Mouse (Mus musculus) myocyte (in vitro differentiated cells): Measurements from ENCODE around the gene Mprip. TPM values are rescaled to one million over a fixed set of nuclear protein-coding genes. Genes with fewer than 3 reads are reported as not detected.
"Not testable (repeated sequence)": the region's sequence is repeated elsewhere in the genome, so short reads cannot be mapped to it uniquely, and the experiment has no call there.

Experiments used
- H3K27me3 ChIP-seq: one replicate; pipeline ENCODE4 v1.6.1; 2011; ENCODE audit not compliant: control insufficient read depth, insufficient read depth, insufficient read length
- H3K36me3 ChIP-seq: one replicate; pipeline ENCODE4 v1.6.1; 2011; ENCODE audit not compliant: control insufficient read depth, insufficient read depth
- H3K4me2 ChIP-seq: one replicate; pipeline ENCODE4 v1.6.1; 2011; ENCODE audit warnings: low read depth, control low read depth
- H3K4me3 ChIP-seq: one replicate; pipeline ENCODE4 v1.5.1; 2011; ENCODE audit warnings: mild to moderate bottlenecking, control low read depth, moderate library complexity
- H3K79me2 ChIP-seq: one replicate; pipeline ENCODE4 v1.6.1; 2011; ENCODE audit not compliant: control insufficient read depth, insufficient read depth
- H3ac ChIP-seq: one replicate; pipeline ENCODE4 v1.6.1; 2011; ENCODE audit not compliant: control insufficient read depth, insufficient read length
- CEBPB ChIP-seq: IDR thresholded peaks from 2 replicates; pipeline ENCODE4 v1.6.1; 2011; ENCODE audit warnings: mild to moderate bottlenecking, moderate library complexity; ENCODE audit not compliant: poor library complexity, insufficient read depth, severe bottlenecking
- E2F4 ChIP-seq: IDR thresholded peaks from one replicate; pipeline ENCODE4 v1.6.1; 2011; ENCODE audit warnings: mild to moderate bottlenecking, control low read depth, moderate library complexity; ENCODE audit not compliant: insufficient read depth
- MAX ChIP-seq: IDR thresholded peaks from one replicate; pipeline ENCODE4 v1.6.1; 2011; ENCODE audit warnings: low read depth, mild to moderate bottlenecking, control low read depth
- MYOD1 ChIP-seq, 3 experiments: IDR thresholded peaks; one replicate each; pipeline ENCODE4 v1.6.1; 2011; ENCODE audit warnings: control low read depth in 2 of 3, low read depth in 2 of 3, mild to moderate bottlenecking in 2 of 3, moderate library complexity in 1 of 3; ENCODE audit not compliant: insufficient read length in 2 of 3, control insufficient read depth in 1 of 3
- MYOG ChIP-seq, 3 experiments: IDR thresholded peaks; one replicate each; pipeline ENCODE4 v1.6.1; 2011; ENCODE audit warnings: control low read depth in 2 of 3, low read depth in 2 of 3, mild to moderate bottlenecking in 2 of 3; ENCODE audit not compliant: insufficient read length in 2 of 3, control insufficient read depth in 1 of 3, insufficient read depth in 1 of 3
- POLR2A ChIP-seq: IDR thresholded peaks from one replicate; pipeline ENCODE4 v1.6.1; 2011; ENCODE audit warnings: low read depth, mild to moderate bottlenecking, control low read depth, moderate library complexity; ENCODE audit not compliant: insufficient read length
- POLR2AphosphoS2 ChIP-seq: IDR thresholded peaks from one replicate; pipeline ENCODE4 v1.6.1; 2011; ENCODE audit warnings: low read depth, control low read depth; ENCODE audit not compliant: insufficient read length
- REST ChIP-seq: IDR thresholded peaks from one replicate; pipeline ENCODE4 v1.6.1; 2011; ENCODE audit warnings: mild to moderate bottlenecking, control low read depth, moderate library complexity; ENCODE audit not compliant: insufficient read depth, insufficient read length
- SRF ChIP-seq: IDR thresholded peaks from one replicate; pipeline ENCODE4 v1.6.1; 2011; ENCODE audit warnings: low read depth; ENCODE audit not compliant: control insufficient read depth, insufficient read length
- TCF12 ChIP-seq: IDR thresholded peaks from one replicate; pipeline ENCODE4 v1.6.1; 2011; ENCODE audit warnings: mild to moderate bottlenecking, control low read depth; ENCODE audit not compliant: poor library complexity, insufficient read depth, severe bottlenecking
- TCF3 ChIP-seq: IDR thresholded peaks from one replicate; pipeline ENCODE4 v1.6.1; 2011; ENCODE audit warnings: low read depth, control low read depth; ENCODE audit not compliant: insufficient read length
- USF1 ChIP-seq: IDR thresholded peaks from one replicate; pipeline ENCODE4 v1.6.1; 2011; ENCODE audit warnings: low read depth, mild to moderate bottlenecking, control low read depth, moderate library complexity
- polyA plus RNA-seq: library from polyadenylated mRNA; unstranded; fragments of >200 nt; fragmentation: generic; extraction: Trizol; gene quantifications from one replicate; pipeline ENCODE4 v1.2.1, GENCODE M21; 2012; ENCODE audit warnings: missing spikeins

Mprip gene
- polyA plus RNA-seq, result 191 TPM

DNA sequence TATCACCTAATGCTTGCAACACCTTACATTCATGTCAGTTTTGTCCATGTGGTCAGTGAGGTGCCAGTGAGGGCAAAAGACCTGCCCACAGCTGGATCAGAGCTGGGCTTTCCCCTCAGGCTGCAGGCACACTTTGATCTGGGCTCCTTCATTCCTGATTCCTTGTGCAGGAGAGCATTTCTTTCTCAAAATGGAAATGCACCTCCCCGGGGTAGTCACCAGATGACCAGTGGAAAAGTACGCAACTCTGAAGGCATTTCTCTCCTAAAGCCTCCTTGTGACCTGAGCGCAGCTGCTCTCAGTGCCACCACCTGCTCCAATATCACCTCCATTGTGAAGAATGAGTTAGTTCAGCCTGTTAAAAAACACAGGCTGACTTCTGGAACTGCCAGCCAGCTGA is at the start of gene Mprip:
Gene Mprip (plus strand): TSS at position 301 of the 400 bp plus-strand sequence.
- Histone ChIP-seq H3K36me3 (no peaks in the 10 kb centered on the region), H3ac (peak within 1 kb of the TSS; percentile 80), H3K79me2 (peaks cover 33% of the 10 kb centered on the region), H3K27me3 (no peaks in the 10 kb centered on the region), H3K4me3 (peak within 1 kb of the TSS; percentile 64), H3K4me2 (peak within 1 kb of the TSS; percentile 92)
- TF ChIP-seq CEBPB (no peak), MYOD1 (IDR thresholded peaks at IDR 0.05; ENCODE audit: control insufficient read depth in 1 of 3, insufficient read length in 2 of 3, low read depth in 2 of 3) (peak in 1 of 3 experiments; percentile 12)

GRCm38 (mm10) chr11:59611646-59612045 is 49.5 kb upstream of the Mprip start:
- Histone ChIP-seq H3K27me3 (no peaks in the 10 kb centered on the region), H3K36me3 (no peaks in the 10 kb centered on the region), H3K4me3 (no peak overlapping the region), H3ac (no peak overlapping the region), H3K4me2 (no peak overlapping the region), H3K79me2 (no peaks in the 10 kb centered on the region)
- TF ChIP-seq E2F4 (no peak), MYOD1 (IDR thresholded peaks at IDR 0.05; ENCODE audit: control insufficient read depth in 1 of 3, insufficient read length in 2 of 3, low read depth in 2 of 3) (peak in 2 of 3 experiments; percentile 66 to 70), CEBPB (peak; percentile 46; the same call in 1 of the 2 replicates), MYOG (IDR thresholded peaks at IDR 0.05; ENCODE audit: control insufficient read depth in 1 of 3, insufficient read depth in 1 of 3, insufficient read length in 2 of 3, low read depth in 2 of 3) (peak in 2 of 3 experiments; percentile 58 to 69)

DNA sequence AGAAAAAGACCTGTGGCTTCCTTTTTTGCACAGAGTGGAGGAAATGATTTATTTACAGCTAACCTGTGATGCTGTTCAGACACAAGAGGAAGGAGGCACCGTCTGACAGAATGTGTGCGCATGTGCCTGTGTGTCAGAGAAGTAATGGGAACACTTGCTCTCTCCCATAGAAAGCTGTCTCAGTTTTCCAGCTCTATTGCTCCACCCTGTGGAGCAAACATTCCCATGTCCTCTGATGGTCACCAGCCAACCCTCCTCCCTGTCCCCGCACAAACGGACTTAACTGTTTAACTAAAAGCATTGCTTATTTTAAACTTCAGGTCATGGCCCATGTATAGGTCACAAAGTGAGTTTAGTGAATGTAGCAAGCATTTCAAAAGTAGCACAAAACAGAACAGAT is 47.0 kb upstream of the Mprip start:
- H3K4me3 ChIP-seq, result no peak overlapping the region
- TF ChIP-seq POLR2A, result no peak
- TF ChIP-seq CEBPB, result no peak
- TF ChIP-seq SRF, result no peak
- no peak for TF ChIP-seq POLR2AphosphoS2
- no peak for TF ChIP-seq E2F4
- no peak for TF ChIP-seq TCF3
- TF ChIP-seq USF1, result no peak
- H3ac ChIP-seq, result no peak overlapping the region
- no peaks in the 10 kb centered on the region for H3K27me3 ChIP-seq
- no peaks in the 10 kb centered on the region for H3K36me3 ChIP-seq
- H3K79me2 ChIP-seq, result no peaks in the 10 kb centered on the region
- peak overlapping the region; percentile 16 for H3K4me2 ChIP-seq

- not testable (repeated sequence) for H3K79me2 ChIP-seq, H3K4me2 ChIP-seq, H3K4me3 ChIP-seq, H3K27me3 ChIP-seq, H3K36me3 ChIP-seq, H3ac ChIP-seq
Observed at GRCm38 (mm10) chr11:59616986-59617385, 44.1 kb upstream of the Mprip start.

- TF ChIP-seq POLR2AphosphoS2 (no peak), E2F4 (no peak), MYOG (IDR thresholded peaks at IDR 0.05; ENCODE audit: control insufficient read depth in 1 of 3, insufficient read depth in 1 of 3, insufficient read length in 2 of 3, low read depth in 2 of 3) (no peak), MYOD1 (IDR thresholded peaks at IDR 0.05; ENCODE audit: control insufficient read depth in 1 of 3, insufficient read length in 2 of 3, low read depth in 2 of 3) (no peak), REST (no peak), SRF (no peak), TCF12 (no peak), MAX (no peak), POLR2A (no peak), USF1 (no peak), CEBPB (no peak), TCF3 (no peak)
- no peak overlapping the region for H3K4me2 ChIP-seq
- H3ac ChIP-seq, result no peak overlapping the region
- H3K79me2 ChIP-seq, result no peaks in the 10 kb centered on the region
- H3K36me3 ChIP-seq, result no peaks in the 10 kb centered on the region
- H3K4me3 ChIP-seq, result no peak overlapping the region
- no peaks in the 10 kb centered on the region for H3K27me3 ChIP-seq
Observed at GRCm38 (mm10) chr11:59622214-59622613, 38.9 kb upstream of the Mprip start.

DNA sequence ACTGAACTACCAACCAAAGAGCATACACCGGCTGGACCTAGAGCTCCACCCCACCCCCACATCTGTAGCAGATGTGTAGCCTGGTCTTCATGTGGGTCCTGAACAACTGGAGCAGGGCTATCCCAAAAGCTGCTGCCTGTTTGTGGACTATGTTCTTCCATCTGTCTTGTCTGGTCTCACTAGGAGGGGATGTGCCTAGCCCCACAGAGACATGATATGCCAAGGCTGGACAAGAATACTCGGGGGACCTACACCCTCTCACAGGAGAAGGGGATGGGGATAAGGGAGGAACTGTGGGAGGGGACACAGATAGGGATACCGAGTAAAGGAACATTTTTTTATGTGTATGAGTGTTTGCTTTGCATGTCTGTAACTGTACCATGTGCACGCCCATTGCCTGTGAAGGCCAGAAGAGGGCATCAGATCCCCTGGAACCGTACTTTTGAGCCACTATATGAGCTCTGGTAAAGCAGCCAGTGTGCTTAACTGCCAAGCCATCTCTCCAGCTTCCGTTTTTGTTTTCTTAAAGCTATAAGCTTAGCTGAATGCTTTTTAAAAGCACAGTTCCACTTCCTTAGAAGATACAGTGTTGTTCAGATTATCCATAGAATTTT is 37.0 kb upstream of the Mprip start:
- Histone ChIP-seq H3K4me2 (no peak overlapping the region), H3K36me3 (no peaks in the 10 kb centered on the region), H3K27me3 (no peaks in the 10 kb centered on the region), H3K4me3 (no peak overlapping the region), H3K79me2 (no peaks in the 10 kb centered on the region), H3ac (no peak overlapping the region)
- TF ChIP-seq POLR2AphosphoS2, result no peak
- no peak for TF ChIP-seq TCF12
- TF ChIP-seq MYOD1 (IDR thresholded peaks at IDR 0.05; ENCODE audit: control insufficient read depth in 1 of 3, insufficient read length in 2 of 3, low read depth in 2 of 3), result no peak
- TF ChIP-seq E2F4, result no peak
- TF ChIP-seq POLR2A, result no peak
- no peak for TF ChIP-seq CEBPB
- TF ChIP-seq SRF, result no peak
- no peak for TF ChIP-seq TCF3
- TF ChIP-seq MYOG (IDR thresholded peaks at IDR 0.05; ENCODE audit: control insufficient read depth in 1 of 3, insufficient read depth in 1 of 3, insufficient read length in 2 of 3, low read depth in 2 of 3), result no peak
- no peak for TF ChIP-seq MAX
- TF ChIP-seq USF1, result no peak
- TF ChIP-seq REST, result no peak
